Comparison of ENCODE assay signal across 24 mouse cellular contexts in genomic region chr10:114957909-114958308, GRCm38 (mm10).
DNase-seq lines count a peak whose midpoint lies in the region; ATAC-seq and TF ChIP-seq lines count a peak whose summit lies in the region.
"Had no signal": no experiment of that assay in that cellular context is flagged by ENCODE, and none has a peak within 500 bp of the region (broad histone marks: within the 10 kb centered on the region; RNA-seq: fewer than 3 reads in every experiment).

No protein-coding gene starts in this region.

- no peak overlapping the region for H3K4me2 ChIP-seq in forebrain, embryonic 14.5 days (ENCODE audit: low read length)
- H3K4me2 ChIP-seq in CH12.LX (ENCODE audit: insufficient read depth, low read depth, poor library complexity, severe bottlenecking): peak overlapping the region; percentile 61
- H3K4me2 ChIP-seq: embryonic facial prominence, embryonic 12.5 days; heart, embryonic 13.5 days; hindbrain, embryonic 15.5 days; kidney, embryonic 15.5 days; limb, embryonic 13.5 days; liver, embryonic 11.5 days; lung, embryonic 15.5 days had no signal

- H3K79me2 ChIP-seq in CH12.LX (replicated peaks; ENCODE audit: control insufficient read depth, extremely low read depth, insufficient read depth, poor library complexity, severe bottlenecking): no peaks in the 10 kb centered on the region

- no peaks in the 10 kb centered on the region for H3K27me3 ChIP-seq in forebrain, embryonic 14.5 days (replicated peaks; ENCODE audit: control insufficient read depth, insufficient read depth, low read length)
- H3K27me3 ChIP-seq in forebrain, embryonic 10.5 days (ENCODE audit: poor library complexity, severe bottlenecking): no peaks in the 10 kb centered on the region
- no peaks in the 10 kb centered on the region for H3K27me3 ChIP-seq in CH12.LX (replicated peaks)
- H3K27me3 ChIP-seq: embryonic facial prominence, embryonic 12.5 days; heart, embryonic 13.5 days; hindbrain, embryonic 15.5 days; kidney, embryonic 15.5 days; limb, embryonic 13.5 days; lung, embryonic 15.5 days had no signal

- no peaks in the 10 kb centered on the region; the same call in 1 of the 2 replicates for H3K4me1 ChIP-seq in forebrain, embryonic 14.5 days (ENCODE audit: control insufficient read depth, insufficient read depth, low read length)
- no peaks in the 10 kb centered on the region for H3K4me1 ChIP-seq in forebrain, embryonic 10.5 days
- H3K4me1 ChIP-seq in CH12.LX (ENCODE audit: control insufficient read depth in 1 of 2, insufficient read depth in 2 of 2): peaks cover 0 to 9% of the 10 kb centered on the region in 2 experiments; a peak in 1 of 4 replicates
- H3K4me1 ChIP-seq: embryonic facial prominence, embryonic 12.5 days; heart, embryonic 13.5 days; hindbrain, embryonic 15.5 days; kidney, embryonic 15.5 days; limb, embryonic 13.5 days; lung, embryonic 15.5 days; midbrain, embryonic 10.5 days had no signal

- no peak overlapping the region for H3K9ac ChIP-seq in forebrain, embryonic 14.5 days (ENCODE audit: low read length)
- H3K9ac ChIP-seq in CH12.LX (ENCODE audit: insufficient read depth, low read depth): no peak overlapping the region
- H3K9ac ChIP-seq: embryonic facial prominence, embryonic 12.5 days; heart, embryonic 13.5 days; hindbrain, embryonic 15.5 days; kidney, embryonic 15.5 days; limb, embryonic 13.5 days; lung, embryonic 15.5 days had no signal

- H3K27ac ChIP-seq in forebrain, embryonic 14.5 days (ENCODE audit: low read depth, low read length): no peak overlapping the region
- H3K27ac ChIP-seq in forebrain, embryonic 10.5 days: no peak overlapping the region
- no peak overlapping the region for H3K27ac ChIP-seq in CH12.LX (ENCODE audit: insufficient read depth, low read depth)
- H3K27ac ChIP-seq: embryonic facial prominence, embryonic 12.5 days; heart, embryonic 13.5 days; hindbrain, embryonic 15.5 days; kidney, embryonic 15.5 days; left cerebral cortex, adult 2 months; limb, embryonic 13.5 days; lung, embryonic 15.5 days; midbrain, embryonic 10.5 days had no signal

- no peak for TF ChIP-seq POLR2A in CH12.LX (IDR thresholded peaks at IDR 0.05; ENCODE audit: low read depth, low read length)
- no peak for TF ChIP-seq POLR2A in brain, embryonic 14.5 days (IDR thresholded peaks at IDR 0.05; ENCODE audit: borderline replicate concordance, extremely low read depth, insufficient read depth, insufficient read length, poor library complexity, severe bottlenecking)

- no peaks in the 10 kb centered on the region for H3K36me3 ChIP-seq in forebrain, embryonic 14.5 days (ENCODE audit: control insufficient read depth, insufficient read depth, low read length)
- no peaks in the 10 kb centered on the region for H3K36me3 ChIP-seq in forebrain, embryonic 10.5 days (replicated peaks)
- no peaks in the 10 kb centered on the region for H3K36me3 ChIP-seq in CH12.LX (replicated peaks in 1 of 2; ENCODE audit: control insufficient read depth in 1 of 2, insufficient read depth in 1 of 2, low read length in 1 of 2)
- H3K36me3 ChIP-seq: embryonic facial prominence, embryonic 12.5 days; heart, embryonic 13.5 days; hindbrain, embryonic 15.5 days; kidney, embryonic 15.5 days; limb, embryonic 13.5 days; lung, embryonic 15.5 days; midbrain, embryonic 10.5 days had no signal

- peak; percentile 30 for DNase-seq in cerebellum, adult 9-11 months
- DNase-seq in cerebellum, adult 11 months: no peak
- peak; percentile 59 for DNase-seq in forebrain, embryonic 14.5 days (ENCODE audit: low spot score)
- DNase-seq in forebrain, embryonic 10.5 days (ENCODE audit: extremely low spot score, low spot score): no peak
- no peak for DNase-seq in CH12.LX (ENCODE audit: extremely low read depth)
- DNase-seq in brain, embryonic 14.5 days (ENCODE audit: low read depth): peak; percentile 65
- no peak for DNase-seq in left cerebral cortex, postnatal 36 days (ENCODE audit: low spot score in 2 of 2)
- DNase-seq: adrenal gland, adult 2 months; adrenal gland, postnatal 36 days; gastrocnemius, postnatal 10 days; heart, postnatal 10 days; kidney, adult 18-20 months; kidney, postnatal 25 days; thymus, postnatal 4 days had no signal

- no peaks in the 10 kb centered on the region for H3K9me3 ChIP-seq in forebrain, embryonic 14.5 days (replicated peaks; ENCODE audit: control insufficient read depth, low read length)
- no peaks in the 10 kb centered on the region for H3K9me3 ChIP-seq in forebrain, embryonic 10.5 days
- H3K9me3 ChIP-seq in CH12.LX (replicated peaks; ENCODE audit: low read length): no peaks in the 10 kb centered on the region
- H3K9me3 ChIP-seq: embryonic facial prominence, embryonic 12.5 days; heart, embryonic 13.5 days; hindbrain, embryonic 15.5 days; kidney, embryonic 15.5 days; limb, embryonic 13.5 days; lung, embryonic 15.5 days; midbrain, embryonic 10.5 days had no signal

- WGBS in forebrain, embryonic 14.5 days: 15% methylated on average over 3 of the region's 3 CpGs
- WGBS in forebrain, embryonic 10.5 days: 32% methylated on average over 3 of the region's 3 CpGs

- TF ChIP-seq RAD21 in CH12.LX (IDR thresholded peaks at IDR 0.05; ENCODE audit: low read depth, low read length): no peak

- peak; percentile 42; the same call in 1 of the 2 replicates for ATAC-seq in forebrain, embryonic 14.5 days
- ATAC-seq: activated CD4-positive, CD25-positive, alpha-beta regulatory T cell, adult 4 months had no signal

- TF ChIP-seq CTCF in CH12.LX (conservative IDR thresholded peaks at IDR 0.05 in 1 of 2, IDR thresholded peaks at IDR 0.05 in 1 of 2; ENCODE audit: low read depth in 2 of 2, low read length in 2 of 2): no peak
- no peak for TF ChIP-seq CTCF in brain, embryonic 14.5 days (IDR thresholded peaks at IDR 0.05; ENCODE audit: borderline replicate concordance, extremely low read depth, insufficient read depth, insufficient read length)

- in situ Hi-C loops in CH12.LX (cut with MboI; ENCODE audit: low pct_ligation_motif_present, low pct_unique_long_range_greater_than_20kb, low sequenced_read_pairs): no loop called here

- no peak overlapping the region for H3K4me3 ChIP-seq in forebrain, embryonic 14.5 days (ENCODE audit: low read depth, low read length)
- H3K4me3 ChIP-seq in forebrain, embryonic 10.5 days: no peak overlapping the region
- no peak overlapping the region for H3K4me3 ChIP-seq in CH12.LX (replicated peaks in 1 of 3; ENCODE audit: low read depth in 2 of 3, low read length in 2 of 3, poor library complexity in 1 of 3)
- H3K4me3 ChIP-seq: embryonic facial prominence, embryonic 12.5 days; heart, embryonic 13.5 days; hindbrain, embryonic 15.5 days; kidney, embryonic 15.5 days; left cerebral cortex, adult 2 months; limb, embryonic 13.5 days; lung, embryonic 15.5 days; midbrain, embryonic 10.5 days had no signal

- dilution Hi-C loops in CH12.LX (cut with MboI; ENCODE audit: extremely low pct_ligation_motif_present, extremely low pct_unique_long_range_greater_than_20kb, low sequenced_read_pairs): no loop called here

- intact Hi-C loops in left cerebral cortex, postnatal 36 days (cut with DNase I): no loop called here

- no peak for TF ChIP-seq EP300 in CH12.LX (IDR thresholded peaks at IDR 0.05; ENCODE audit: low read length)

TF ChIP-seq in CH12.LX, 34 proteins besides CTCF, POLR2A, EP300 and RAD21:
- TF ChIP-seq JUN (IDR thresholded peaks at IDR 0.05; ENCODE audit: insufficient read depth, low read depth, low read length) (no peak), JUND (conservative IDR thresholded peaks at IDR 0.05; ENCODE audit: low read depth, low read length) (no peak), HCFC1 (IDR thresholded peaks at IDR 0.05; ENCODE audit: low read depth, low read length) (no peak), USF2 (conservative IDR thresholded peaks at IDR 0.05; ENCODE audit: low read depth, low read length) (no peak), ZKSCAN1 (IDR thresholded peaks at IDR 0.05; ENCODE audit: borderline replicate concordance, low read depth, low read length) (no peak)

Comparison
In these comparisons a context has a peak if more than half of its experiments do, and no peak if none do; other contexts are left out.
1. DNase-seq: peak in cerebellum, adult 9-11 months (single experiment), forebrain, embryonic 14.5 days (single experiment) and brain, embryonic 14.5 days (single experiment); none in cerebellum, adult 11 months (single experiment), forebrain, embryonic 10.5 days (single experiment), CH12.LX (single experiment) and left cerebral cortex, postnatal 36 days (0 of 2).